Mouse (Mus musculus) heart, embryonic 10.5 days (tissue): ENCODE measurements around the gene Pak2. TPM values are rescaled to one million over a fixed set of nuclear protein-coding genes. Genes with fewer than 3 reads are reported as not detected.

Source experiments
- microRNA-seq: library from miRNA; unstranded; fragments of <30 nt; microRNA quantifications from one replicate; pipeline ENCODE4, GENCODE M21; 2017
- polyA plus RNA-seq: library from polyadenylated mRNA; unstranded; fragments of >200 nt; fragmentation: Nextera tagmentation; extraction: Ambion mirVana; gene quantifications from 2 replicates; pipeline ENCODE4 v1.2.1, GENCODE M21; 2016

The Pak2 gene
- polyA plus RNA-seq, 1 experiment from 2014 or later = 32.5 TPM

Small RNAs within 50 kb of the gene (microRNA-seq; reads per million reads assigned to microRNA genes)
- gene Gm26269 = not detected

Other genes with a start within 250 kb of the Pak2 start
- 0.09 and 0.34 TPM in 2 replicates for gene Meltf, start 200.5 kb downstream of the Pak2 start, polyA plus RNA-seq
- gene Pigz, start 145.5 kb downstream of the Pak2 start, polyA plus RNA-seq = 0.27 and 0.79 TPM in 2 replicates
- gene 0610012G03Rik, start 130.8 kb downstream of the Pak2 start, polyA plus RNA-seq = 95.3 and 109 TPM in 2 replicates
- 82.2 and 107 TPM in 2 replicates for gene Ncbp2, start 130.8 kb downstream of the Pak2 start, polyA plus RNA-seq
- 16.9 and 17.6 TPM in 2 replicates for gene Senp5, start 76.1 kb downstream of the Pak2 start, polyA plus RNA-seq
- 87.2 and 102 TPM in 2 replicates for gene Pigx, start 20.4 kb upstream of the Pak2 start, polyA plus RNA-seq
- gene Cep19, start 20.5 kb upstream of the Pak2 start, polyA plus RNA-seq = 25.5 and 25.9 TPM in 2 replicates
- 5.6 and 10.5 TPM in 2 replicates for gene Nrros, start 86.3 kb upstream of the Pak2 start, polyA plus RNA-seq
- 0.63 TPM in 1 of 2 replicates, not detected in the other for gene Bex6, start 100.5 kb upstream of the Pak2 start, polyA plus RNA-seq
- 8.6 and 11.1 TPM in 2 replicates for gene Fbxo45, start 167.8 kb upstream of the Pak2 start, polyA plus RNA-seq
- gene Wdr53, start 167.9 kb upstream of the Pak2 start, polyA plus RNA-seq = 11.6 and 14.8 TPM in 2 replicates
- 0.14 TPM in 1 of 2 replicates, not detected in the other for gene Smco1, start 192.1 kb upstream of the Pak2 start, polyA plus RNA-seq
- gene Rnf168, start 198.1 kb upstream of the Pak2 start, polyA plus RNA-seq = 22.0 and 24.4 TPM in 2 replicates